22 mouse cellular contexts compared by ENCODE assay signal in the genomic region with DNA sequence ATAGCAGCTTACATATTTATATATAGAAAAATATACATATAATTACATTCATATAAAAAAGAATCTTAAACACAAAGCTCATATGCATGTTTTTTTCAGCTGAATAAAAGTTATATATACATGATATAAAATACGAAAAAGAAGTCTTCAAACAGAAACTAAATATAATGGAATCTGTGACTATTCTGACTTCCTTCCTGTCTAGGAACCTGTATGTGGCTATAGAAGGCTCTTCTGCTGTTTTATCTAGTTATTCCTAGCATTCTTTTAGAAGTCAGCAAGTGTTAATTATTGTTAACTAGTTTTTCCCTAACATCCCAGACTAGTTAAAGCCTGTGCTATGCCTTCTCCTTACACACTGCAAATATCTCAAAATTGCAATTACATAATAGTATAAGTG. TPM values are rescaled to one million over a fixed set of nuclear protein-coding genes. Genes with fewer than 3 reads are reported as not detected.
DNase-seq lines count a peak whose midpoint lies in the region; ATAC-seq lines count a peak whose summit lies in the region.
"Had no signal": no experiment of that assay in that cellular context is flagged by ENCODE, and none has a peak within 500 bp of the region (broad histone marks: within the 10 kb centered on the region; RNA-seq: fewer than 3 reads in every experiment).

No protein-coding gene starts in this region.

- DNase-seq in CD4-positive, CD25-positive, alpha-beta regulatory T cell, adult 2 months (ENCODE audit: low read depth, low spot score), result peak; percentile 25
- peak; percentile 26 for DNase-seq in naive thymus-derived CD4-positive, alpha-beta T cell, adult 2 months (ENCODE audit: low read depth)
- no peak for DNase-seq in layer of hippocampus, adult 8-10 months (ENCODE audit: low spot score in 2 of 2)
- no peak for DNase-seq in right cerebral cortex, postnatal 10 days (ENCODE audit: low spot score in 2 of 2)
- no peak for DNase-seq in right cerebral cortex, adult 2 months (ENCODE audit: low spot score in 2 of 2)
- DNase-seq: adrenal gland, adult 2 months; adrenal gland, postnatal 14 days; cerebellum, adult 11 months; cerebellum, adult 2 months; cerebellum, adult 9-11 months; cerebellum, postnatal 25 days; embryo, embryonic 11 days; gastrocnemius, postnatal 10 days; gastrocnemius, postnatal 36 days; heart, adult 2 months; heart, postnatal 14 days; heart, postnatal 4 days had no signal

- ATAC-seq in activated CD4-positive, CD25-positive, alpha-beta regulatory T cell, adult 4 months, result peak; percentile 76
- ATAC-seq: forebrain, embryonic 16.5 days; hindbrain, postnatal 0 days; intestine, embryonic 15.5 days; Patski had no signal

RNA-seq across cellular contexts. Expression of a gene that starts 27.6 kb away (rescaled TPM):
- polyA plus RNA-seq in activated CD4-positive, CD25-positive, alpha-beta regulatory T cell, adult 4 months (2017; shearing (Covaris generic)), result 1 to 10 TPM; 8.9 to 9.8 TPM
- 10 to 100 TPM; 15.6 to 18.9 (median 17.0) TPM for total RNA-seq in layer of hippocampus, adult 8-10 months (2022)

RNA-seq across cellular contexts. Expression of a gene that starts 27.9 kb away (rescaled TPM):
- 10 to 100 TPM; 45.1 to 53.3 TPM for polyA plus RNA-seq in activated CD4-positive, CD25-positive, alpha-beta regulatory T cell, adult 4 months (2017; shearing (Covaris generic))
- 10 to 100 TPM; 54.9 to 72.2 (median 59.0) TPM for total RNA-seq in layer of hippocampus, adult 8-10 months (2022)

RNA-seq across cellular contexts. Expression of a gene that starts 52.9 kb away (rescaled TPM):
- 10 to 100 TPM; 20.3 to 25.6 TPM for polyA plus RNA-seq in activated CD4-positive, CD25-positive, alpha-beta regulatory T cell, adult 4 months (2017; shearing (Covaris generic))
- total RNA-seq in layer of hippocampus, adult 8-10 months (2022), result 10 to 100 TPM; 16.3 to 29.9 (median 22.3) TPM

Comparison
In these comparisons a context has a peak if more than half of its experiments do, and no peak if none do; other contexts are left out.
1. DNase-seq: peak in CD4-positive, CD25-positive, alpha-beta regulatory T cell, adult 2 months (single experiment) and naive thymus-derived CD4-positive, alpha-beta T cell, adult 2 months (single experiment); none in layer of hippocampus, adult 8-10 months (0 of 2), right cerebral cortex, postnatal 10 days (0 of 2) and right cerebral cortex, adult 2 months (0 of 2).